Mouse (Mus musculus): Measurements from ENCODE around the gene Cracr2b. TPM values are rescaled to one million over a fixed set of nuclear protein-coding genes. Genes with fewer than 3 reads are reported as not detected.

Gene Cracr2b
- polyA plus RNA-seq, 1 experiment: 15.3 TPM

DNA sequence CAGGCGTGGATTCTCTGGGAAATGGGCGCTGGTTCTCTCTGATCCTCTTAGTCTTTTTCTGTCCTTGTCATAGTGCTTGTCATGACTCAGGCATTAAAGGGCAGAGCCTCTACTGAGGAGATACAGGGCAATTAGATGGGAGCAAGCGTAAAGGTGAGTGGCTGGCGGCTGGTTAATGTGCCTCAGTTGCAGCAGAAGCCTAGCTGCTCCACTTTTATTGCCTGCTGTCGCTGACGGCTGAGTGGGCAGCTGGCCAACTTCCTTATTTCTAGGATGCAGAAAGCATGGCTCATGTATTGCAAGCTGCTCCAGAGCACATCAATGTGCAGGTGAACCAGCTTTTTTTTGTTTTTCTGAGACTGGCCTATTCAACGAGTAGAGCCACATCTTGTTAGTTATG, 41.9 kb upstream of the Cracr2b start:
- TF ChIP-seq POLR2A (IDR thresholded peaks at IDR 0.05; ENCODE audit: low read depth, low read length): no peak
- no peak for TF ChIP-seq CTCF (conservative IDR thresholded peaks at IDR 0.05; ENCODE audit: insufficient read depth, insufficient read length, low read depth, low read length)
- Histone ChIP-seq H3K4me1 (ENCODE audit: control insufficient read depth, insufficient read depth, low read length) (peaks cover 4% of the 10 kb centered on the region; the same call in 1 of the 2 replicates), H3K27ac (ENCODE audit: insufficient read depth, low read depth, low read length) (no peak overlapping the region), H3K4me3 (ENCODE audit: insufficient read depth, low read depth, low read length) (no peak overlapping the region), H3K36me3 (ENCODE audit: control insufficient read depth, insufficient read depth, low read length) (no peaks in the 10 kb centered on the region), H3K27me3 (replicated peaks; ENCODE audit: control insufficient read depth, insufficient read depth, low read length) (no peaks in the 10 kb centered on the region)
- peak; percentile 51 for DNase-seq
- WGBS: 50% methylated on average over 7 of the region's 7 CpGs

DNA sequence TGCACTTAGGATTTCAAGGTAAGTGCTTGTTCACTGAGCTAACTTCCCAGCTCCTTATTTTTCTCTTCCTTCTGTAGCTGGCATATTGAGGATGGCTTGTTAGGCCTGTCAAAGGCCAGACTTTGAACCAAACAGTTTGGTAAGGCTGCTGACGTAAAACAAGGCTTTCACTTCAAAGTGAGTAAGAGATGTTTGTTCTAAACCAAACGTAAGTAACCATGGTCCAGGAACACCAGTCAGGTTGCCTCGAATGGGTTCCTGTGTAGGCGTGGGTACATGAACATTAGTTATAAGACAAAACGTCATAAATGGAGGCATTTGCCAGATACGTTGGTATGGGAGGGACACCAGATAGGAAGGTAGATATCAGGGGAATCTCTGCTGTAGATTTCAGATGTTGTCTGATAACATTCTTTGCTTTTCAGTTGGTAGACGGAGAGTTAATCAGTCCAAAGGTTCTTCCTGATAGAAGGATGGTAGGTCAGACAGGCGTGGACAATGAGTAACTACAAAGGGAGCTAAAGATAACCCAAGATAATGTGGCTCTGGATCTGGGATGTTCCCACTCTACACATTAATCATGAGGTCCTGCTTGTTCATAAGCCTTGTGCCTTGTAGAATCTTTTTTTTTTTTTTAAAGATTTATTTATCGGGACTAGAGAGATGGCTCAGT, 40.7 kb upstream of the Cracr2b start:
- no peak for DNase-seq
- H3K27me3 ChIP-seq (replicated peaks; ENCODE audit: control insufficient read depth, insufficient read depth, low read length): no peaks in the 10 kb centered on the region
- no peaks in the 10 kb centered on the region for H3K4me1 ChIP-seq (ENCODE audit: control insufficient read depth, insufficient read depth, low read length)
- H3K27ac ChIP-seq (ENCODE audit: insufficient read depth, low read depth, low read length): no peak overlapping the region
- TF ChIP-seq CTCF (conservative IDR thresholded peaks at IDR 0.05; ENCODE audit: insufficient read depth, insufficient read length, low read depth, low read length) (no peak), POLR2A (IDR thresholded peaks at IDR 0.05; ENCODE audit: low read depth, low read length) (no peak)
- H3K36me3 ChIP-seq (ENCODE audit: control insufficient read depth, insufficient read depth, low read length): no peaks in the 10 kb centered on the region
- WGBS: 79% methylated on average over 9 of the region's 9 CpGs
- no peak overlapping the region for H3K4me3 ChIP-seq (ENCODE audit: insufficient read depth, low read depth, low read length)

DNA sequence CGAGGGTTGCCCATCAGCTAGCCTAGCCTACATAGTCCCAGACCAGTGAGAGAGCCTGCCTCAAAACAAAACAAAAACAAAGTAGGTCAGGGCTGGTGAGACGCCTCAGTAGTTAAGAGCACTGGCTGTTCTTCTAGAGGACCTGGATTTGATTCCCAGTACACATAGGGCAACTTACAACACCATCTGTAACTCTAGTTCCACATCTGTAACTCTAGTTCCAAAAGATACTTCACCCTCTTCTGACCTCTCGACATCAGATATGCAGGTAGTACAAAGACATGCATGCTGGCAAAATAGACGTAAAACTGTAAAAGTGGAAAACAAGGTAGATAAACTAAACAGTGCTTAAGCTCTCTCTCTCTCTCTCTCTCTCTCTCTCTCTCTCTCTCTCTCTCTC, 37.1 kb upstream of the Cracr2b start:
- Histone ChIP-seq H3K4me3 (ENCODE audit: insufficient read depth, low read depth, low read length) (no peak overlapping the region), H3K27me3 (replicated peaks; ENCODE audit: control insufficient read depth, insufficient read depth, low read length) (no peaks in the 10 kb centered on the region), H3K36me3 (ENCODE audit: control insufficient read depth, insufficient read depth, low read length) (no peaks in the 10 kb centered on the region), H3K27ac (ENCODE audit: insufficient read depth, low read depth, low read length) (no peak overlapping the region), H3K4me1 (ENCODE audit: control insufficient read depth, insufficient read depth, low read length) (no peaks in the 10 kb centered on the region)
- peak; percentile 33 for DNase-seq
- WGBS: 57% methylated on average over 4 of the region's 4 CpGs
- TF ChIP-seq CTCF (conservative IDR thresholded peaks at IDR 0.05; ENCODE audit: insufficient read depth, insufficient read length, low read depth, low read length): no peak
- no peak for TF ChIP-seq POLR2A (IDR thresholded peaks at IDR 0.05; ENCODE audit: low read depth, low read length)

GRCm38 (mm10) chr7:141426948-141427730, 33.8 kb upstream of the Cracr2b start:
- no peaks in the 10 kb centered on the region for H3K27me3 ChIP-seq (replicated peaks; ENCODE audit: control insufficient read depth, insufficient read depth, low read length)
- 91% methylated on average over 12 of the region's 12 CpGs for WGBS
- TF ChIP-seq POLR2A (IDR thresholded peaks at IDR 0.05; ENCODE audit: low read depth, low read length) (no peak), CTCF (conservative IDR thresholded peaks at IDR 0.05; ENCODE audit: insufficient read depth, insufficient read length, low read depth, low read length) (no peak)
- no peaks in the 10 kb centered on the region for H3K36me3 ChIP-seq (ENCODE audit: control insufficient read depth, insufficient read depth, low read length)
- H3K27ac ChIP-seq (ENCODE audit: insufficient read depth, low read depth, low read length): no peak overlapping the region
- H3K4me3 ChIP-seq (ENCODE audit: insufficient read depth, low read depth, low read length): no peak overlapping the region
- DNase-seq: no peak
- no peaks in the 10 kb centered on the region; the same call in 1 of the 2 replicates for H3K4me1 ChIP-seq (ENCODE audit: control insufficient read depth, insufficient read depth, low read length)

- Histone ChIP-seq H3K4me3 (ENCODE audit: insufficient read depth, low read depth, low read length) (no peak overlapping the region), H3K27me3 (replicated peaks; ENCODE audit: control insufficient read depth, insufficient read depth, low read length) (no peaks in the 10 kb centered on the region), H3K36me3 (ENCODE audit: control insufficient read depth, insufficient read depth, low read length) (no peaks in the 10 kb centered on the region), H3K27ac (ENCODE audit: insufficient read depth, low read depth, low read length) (no peak overlapping the region), H3K4me1 (ENCODE audit: control insufficient read depth, insufficient read depth, low read length) (peaks cover 8% of the 10 kb centered on the region)
- WGBS: 71% methylated on average over 5 of the region's 5 CpGs
- DNase-seq: no peak
- no peak for TF ChIP-seq CTCF (conservative IDR thresholded peaks at IDR 0.05; ENCODE audit: insufficient read depth, insufficient read length, low read depth, low read length)
- no peak for TF ChIP-seq POLR2A (IDR thresholded peaks at IDR 0.05; ENCODE audit: low read depth, low read length)
Observed at GRCm38 (mm10) chr7:141428701-141429100, 32.2 kb upstream of the Cracr2b start.

DNA sequence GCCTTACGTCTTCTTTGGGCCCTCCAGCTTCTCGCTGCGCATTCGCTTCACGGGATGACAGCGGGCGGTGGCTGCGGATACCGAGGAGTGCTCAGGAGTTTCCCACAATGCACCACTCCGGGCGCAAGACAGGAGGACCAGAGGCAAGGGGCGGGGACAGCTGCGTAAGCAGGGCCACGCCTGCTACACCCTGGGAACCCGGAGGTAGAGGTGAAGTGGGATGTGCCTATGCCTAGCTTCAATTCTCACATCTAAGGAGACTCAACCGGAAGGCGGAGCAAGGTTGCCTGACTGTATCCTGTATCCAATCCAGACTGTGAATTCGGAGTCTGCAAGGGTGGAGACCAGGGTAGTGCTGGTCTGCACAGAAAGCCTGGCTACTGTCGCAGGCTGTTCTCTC, 31.6 kb upstream of the Cracr2b start, which contains the start of gene Cend1:
Gene Cend1, minus strand, starts transcription at position 182 of the 400 bp plus-strand sequence.
- Histone ChIP-seq H3K27ac (ENCODE audit: insufficient read depth, low read depth, low read length) (no peak within 1 kb of the TSS), H3K36me3 (ENCODE audit: control insufficient read depth, insufficient read depth, low read length) (no peaks in the 10 kb centered on the region), H3K27me3 (replicated peaks; ENCODE audit: control insufficient read depth, insufficient read depth, low read length) (no peaks in the 10 kb centered on the region), H3K4me1 (ENCODE audit: control insufficient read depth, insufficient read depth, low read length) (peaks cover 12% of the 10 kb centered on the region), H3K4me3 (ENCODE audit: insufficient read depth, low read depth, low read length) (no peak within 1 kb of the TSS)
- no peak for TF ChIP-seq CTCF (conservative IDR thresholded peaks at IDR 0.05; ENCODE audit: insufficient read depth, insufficient read length, low read depth, low read length)
- no peak for TF ChIP-seq POLR2A (IDR thresholded peaks at IDR 0.05; ENCODE audit: low read depth, low read length)
- WGBS: 13% methylated on average over 19 of the region's 19 CpGs
- peak; percentile 59 for DNase-seq

Measured in kidney, adult 2 months (tissue).